Mouse (Mus musculus) 416B (cell line): ENCODE data around the gene Ammecr1.

Source experiments
- DNase-seq: peaks from one replicate; pipeline ENCODE4 v3.0.0; 2011; ENCODE audit warnings: low read depth

The Ammecr1 gene

GRCm38 (mm10) chrX:142966008-142966966 is at the start of gene Ammecr1:
TSS of gene Ammecr1 (minus strand) at chrX:142966728.
- peak; percentile 70 for DNase-seq

- no peak for DNase-seq
Observed at GRCm38 (mm10) chrX:143014118-143014517, 47.6 kb upstream of the Ammecr1 start.

- DNase-seq: no peak
Observed at GRCm38 (mm10) chrX:143012334-143012733, 45.8 kb upstream of the Ammecr1 start.

GRCm38 (mm10) chrX:143011865-143012264 is 45.3 kb upstream of the Ammecr1 start:
- DNase-seq: no peak

- no peak for DNase-seq
Observed at GRCm38 (mm10) chrX:143004131-143004846, 37.8 kb upstream of the Ammecr1 start.

GRCm38 (mm10) chrX:142997214-142997613 is 30.7 kb upstream of the Ammecr1 start:
- no peak for DNase-seq

- no peak for DNase-seq
Observed at GRCm38 (mm10) chrX:142994514-142994913, 28.0 kb upstream of the Ammecr1 start.

- no peak for DNase-seq
Observed at GRCm38 (mm10) chrX:142984170-142984569, 17.6 kb upstream of the Ammecr1 start.

GRCm38 (mm10) chrX:142983638-142984037 is 17.1 kb upstream of the Ammecr1 start:
- DNase-seq: no peak

GRCm38 (mm10) chrX:142981530-142982130 is 15.1 kb upstream of the Ammecr1 start:
- DNase-seq: no peak

GRCm38 (mm10) chrX:142980855-142981529 is 14.5 kb upstream of the Ammecr1 start:
- DNase-seq: no peak

GRCm38 (mm10) chrX:142979224-142979623 is 12.7 kb upstream of the Ammecr1 start:
- no peak for DNase-seq

- DNase-seq: no peak
Observed at GRCm38 (mm10) chrX:142972443-142972970, 6.0 kb upstream of the Ammecr1 start.

GRCm38 (mm10) chrX:142971759-142972158 is 5.2 kb upstream of the Ammecr1 start:
- DNase-seq: no peak

GRCm38 (mm10) chrX:142967067-142967466 is 539 bp upstream of the Ammecr1 start:
- no peak for DNase-seq

- no peak for DNase-seq
Observed at GRCm38 (mm10) chrX:142965236-142966007, 1.1 kb downstream of the Ammecr1 start.

- DNase-seq: no peak
Observed at GRCm38 (mm10) chrX:142960434-142960833, 6.1 kb downstream of the Ammecr1 start.

- DNase-seq: no peak
Observed at GRCm38 (mm10) chrX:142959674-142960307, 6.7 kb downstream of the Ammecr1 start.

- no peak for DNase-seq
Observed at GRCm38 (mm10) chrX:142928430-142928829, 38.1 kb downstream of the Ammecr1 start.

GRCm38 (mm10) chrX:142917394-142917793 is 49.1 kb downstream of the Ammecr1 start:
- peak; percentile 46 for DNase-seq
